Mouse (Mus musculus): ENCODE measurements at regions not wholly inside any gene's neighbourhood (a gene's known extent, or its start where the extent isn't known, plus 50 kb on each side); places are given as distances from the start of the nearest gene placed in this dataset.

GRCm38 (mm10) chr6:133963264-133963663, 72.2 kb upstream of the Etv6 start:
- no peaks in the 10 kb centered on the region for H3K79me2 ChIP-seq (ENCODE audit: control insufficient read depth, insufficient read depth, low read length, poor library complexity)
- DNase-seq (ENCODE audit: low read depth, low spot score), result no peak
- H3K4me1 ChIP-seq (ENCODE audit: control insufficient read depth in 1 of 2, insufficient read depth in 2 of 2, low read length in 2 of 2), result peaks cover 9 to 12% of the 10 kb centered on the region in 2 experiments
- TF ChIP-seq MEF2A (IDR thresholded peaks at IDR 0.05; ENCODE audit: extremely low read depth, insufficient replicate concordance, low read depth, low read length, poor library complexity, severe bottlenecking) (no peak), HCFC1 (IDR thresholded peaks at IDR 0.05; ENCODE audit: low read depth, low read length) (no peak), TBP (IDR thresholded peaks at IDR 0.05; ENCODE audit: low read depth, low read length) (no peak), POLR2AphosphoS2 (IDR thresholded peaks at IDR 0.05; ENCODE audit: low read length) (no peak), JUND (IDR thresholded peaks at IDR 0.05; ENCODE audit: low read depth, low read length) (no peak), ZNF384 (IDR thresholded peaks at IDR 0.05; ENCODE audit: low read depth, low read length) (no peak), SMC3 (IDR thresholded peaks at IDR 0.05; ENCODE audit: low read depth, low read length) (no peak), USF2 (IDR thresholded peaks at IDR 0.05; ENCODE audit: borderline replicate concordance in 1 of 2, insufficient read depth in 1 of 2, low read depth in 1 of 2, low read length in 2 of 2) (no peak), CHD2 (IDR thresholded peaks at IDR 0.05; ENCODE audit: low read length) (no peak), ZKSCAN1 (IDR thresholded peaks at IDR 0.05; ENCODE audit: low read depth, low read length) (no peak), KAT2A (conservative IDR thresholded peaks at IDR 0.05; ENCODE audit: low read depth, low read length) (no peak), POLR2A (IDR thresholded peaks at IDR 0.05; ENCODE audit: control insufficient read depth in 1 of 2, insufficient read depth in 1 of 2, low read depth in 1 of 2, low read length in 2 of 2, poor library complexity in 1 of 2) (no peak), RCOR1 (IDR thresholded peaks at IDR 0.05; ENCODE audit: low read depth, low read length) (no peak), NELFE (IDR thresholded peaks at IDR 0.05; ENCODE audit: low read depth, low read length) (no peak), NRF1 (IDR thresholded peaks at IDR 0.05; ENCODE audit: insufficient read depth, low read depth, low read length, poor library complexity, severe bottlenecking) (no peak), RAD21 (IDR thresholded peaks at IDR 0.05; ENCODE audit: low read depth, low read length) (no peak), MYB (IDR thresholded peaks at IDR 0.05; ENCODE audit: low read depth, low read length) (no peak)
- H3K27ac ChIP-seq (ENCODE audit: control insufficient read depth, low read depth, low read length), result no peak overlapping the region
- no peak overlapping the region for H3K4me3 ChIP-seq (ENCODE audit: control insufficient read depth in 1 of 2, insufficient read depth in 1 of 2, low read depth in 2 of 2, low read length in 2 of 2)
- H3K27me3 ChIP-seq (ENCODE audit: control insufficient read depth in 1 of 2, insufficient read depth in 2 of 2, low read length in 2 of 2), result no peaks in the 10 kb centered on the region
- no peaks in the 10 kb centered on the region for H3K9me3 ChIP-seq (replicated peaks; ENCODE audit: insufficient read depth, low read length)
- H3K9ac ChIP-seq (ENCODE audit: control insufficient read depth, low read depth, low read length, poor library complexity, severe bottlenecking), result no peak overlapping the region
- peaks cover 0 to 14% of the 10 kb centered on the region in 2 experiments; a peak in 2 of 4 replicates for H3K36me3 ChIP-seq (ENCODE audit: control insufficient read depth in 1 of 2, insufficient read depth in 2 of 2, low read length in 2 of 2)

DNA sequence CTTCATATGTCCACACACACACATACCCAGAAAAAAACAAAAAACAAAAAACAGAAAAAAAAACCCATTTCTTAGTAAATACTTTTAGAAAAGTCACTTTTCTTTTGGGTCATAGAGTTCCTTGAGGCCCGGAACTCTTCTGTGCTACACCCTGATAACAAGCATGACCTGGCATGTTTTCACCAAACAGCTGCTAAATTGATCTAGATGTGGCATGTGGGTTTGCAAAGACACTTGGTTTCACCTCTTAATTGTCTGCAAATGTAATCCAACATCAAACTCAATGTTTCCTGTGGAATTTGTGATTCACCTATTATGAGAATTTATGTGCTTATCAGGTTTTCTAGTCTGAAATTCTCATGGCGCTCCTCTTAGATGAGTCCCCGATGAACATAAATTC, 68.2 kb upstream of the Etv6 start:
- Histone ChIP-seq H3K4me1 (ENCODE audit: control insufficient read depth in 1 of 2, insufficient read depth in 2 of 2, low read length in 2 of 2) (peaks cover 9 to 12% of the 10 kb centered on the region in 2 experiments), H3K79me2 (ENCODE audit: control insufficient read depth, insufficient read depth, low read length, poor library complexity) (no peaks in the 10 kb centered on the region), H3K27me3 (ENCODE audit: control insufficient read depth in 1 of 2, insufficient read depth in 2 of 2, low read length in 2 of 2) (no peaks in the 10 kb centered on the region), H3K9ac (ENCODE audit: control insufficient read depth, low read depth, low read length, poor library complexity, severe bottlenecking) (no peak overlapping the region), H3K36me3 (ENCODE audit: control insufficient read depth in 1 of 2, insufficient read depth in 2 of 2, low read length in 2 of 2) (peaks cover 0 to 14% of the 10 kb centered on the region in 2 experiments; a peak in 2 of 4 replicates), H3K27ac (ENCODE audit: control insufficient read depth, low read depth, low read length) (no peak overlapping the region), H3K9me3 (replicated peaks; ENCODE audit: insufficient read depth, low read length) (no peaks in the 10 kb centered on the region), H3K4me3 (ENCODE audit: control insufficient read depth in 1 of 2, insufficient read depth in 1 of 2, low read depth in 2 of 2, low read length in 2 of 2) (no peak overlapping the region)
- DNase-seq (ENCODE audit: low read depth, low spot score), result peak; percentile 64
- TF ChIP-seq GATA1 (IDR thresholded peaks at IDR 0.05; ENCODE audit: low read depth, low read length), result peak; percentile 48; the same call in 1 of the 2 replicates
- peak; percentile 72; the same call in 1 of the 2 replicates for TF ChIP-seq MXI1 (IDR thresholded peaks at IDR 0.05; ENCODE audit: low read depth, low read length)
- 0 out of 2 replicates have a peak, but pooled peaks have one; percentile 5 for TF ChIP-seq USF1 (IDR thresholded peaks at IDR 0.05; ENCODE audit: low read depth, low read length)
- TF ChIP-seq MAX (IDR thresholded peaks at IDR 0.05; ENCODE audit: low read length), result peak; percentile 48; the same call in 1 of the 2 replicates
- peak; percentile 16; the same call in 1 of the 2 replicates for TF ChIP-seq SMC3 (IDR thresholded peaks at IDR 0.05; ENCODE audit: low read depth, low read length)
- 0 out of 2 replicates have a peak, but pooled peaks have one; percentile 21 for TF ChIP-seq KAT2A (conservative IDR thresholded peaks at IDR 0.05; ENCODE audit: low read depth, low read length)
- no peak for TF ChIP-seq E2F4 (IDR thresholded peaks at IDR 0.05; ENCODE audit: borderline replicate concordance, low read depth, low read length)
- TF ChIP-seq TCF12 (IDR thresholded peaks at IDR 0.05; ENCODE audit: low read depth, low read length), result peak; percentile 37; the same call in 1 of the 2 replicates
- TF ChIP-seq ETS1 (IDR thresholded peaks at IDR 0.05; ENCODE audit: low read depth, low read length), result peak; percentile 93
- no peak for TF ChIP-seq JUND (IDR thresholded peaks at IDR 0.05; ENCODE audit: low read depth, low read length)
- no peak for TF ChIP-seq MAZ (IDR thresholded peaks at IDR 0.05; ENCODE audit: low read depth, low read length)
- TF ChIP-seq SIN3A (IDR thresholded peaks at IDR 0.05; ENCODE audit: low read length), result peak; percentile 69
- TF ChIP-seq BHLHE40 (IDR thresholded peaks at IDR 0.05; ENCODE audit: borderline replicate concordance, low read depth, low read length), result peak; percentile 37; the same call in 1 of the 2 replicates
- TF ChIP-seq POLR2AphosphoS2 (IDR thresholded peaks at IDR 0.05; ENCODE audit: low read length), result no peak
- peak; percentile 48; the same call in 1 of the 2 replicates for TF ChIP-seq ZNF384 (IDR thresholded peaks at IDR 0.05; ENCODE audit: low read depth, low read length)
- TF ChIP-seq EP300 (IDR thresholded peaks at IDR 0.05; ENCODE audit: low read depth in 1 of 2, low read length in 2 of 2), result peak; percentile 64 to 71
- 0 out of 2 replicates have a peak, but pooled peaks have one; percentile 46 for TF ChIP-seq MYC (IDR thresholded peaks at IDR 0.05; ENCODE audit: low read depth, low read length)
- TF ChIP-seq MAFK (IDR thresholded peaks at IDR 0.05; ENCODE audit: borderline replicate concordance, low read depth, low read length), result 0 out of 2 replicates have a peak, but pooled peaks have one; percentile 17

Measured in MEL (cell line).